Mouse (Mus musculus) T-cell, adult 2 months (primary cell): ENCODE results near the gene Mme.

Source experiments
- DNase-seq: peaks from one replicate; pipeline ENCODE4 v3.0.0; 2022; ENCODE audit warnings: low spot score

Mme gene

DNA sequence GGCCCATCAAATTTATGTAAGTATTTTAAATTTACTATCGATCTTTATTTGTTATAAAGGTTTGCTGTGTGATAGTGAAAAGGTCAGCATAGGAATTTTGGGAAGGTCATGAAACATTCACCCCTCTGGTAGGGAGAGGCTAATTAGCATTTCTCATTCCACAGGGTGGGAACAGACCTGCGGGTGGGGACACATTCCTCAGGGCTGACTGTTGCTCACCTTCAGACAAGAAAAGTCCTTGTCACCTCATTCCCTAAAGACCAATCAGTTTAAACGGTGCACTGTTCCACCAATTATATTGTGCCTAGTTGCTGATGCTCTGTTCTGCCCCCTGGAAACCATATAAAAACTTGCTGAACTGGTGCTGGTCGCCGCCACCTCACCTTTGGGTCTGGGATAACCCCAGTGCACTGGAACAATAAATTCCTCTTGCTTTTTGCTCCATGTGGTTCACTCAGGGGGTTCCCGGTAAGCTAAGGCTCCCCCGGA, at the start of gene Mme:
Gene Mme, plus strand, starts transcription at position 439 of the 489 bp plus-strand sequence.
- DNase-seq: no peak

DNA sequence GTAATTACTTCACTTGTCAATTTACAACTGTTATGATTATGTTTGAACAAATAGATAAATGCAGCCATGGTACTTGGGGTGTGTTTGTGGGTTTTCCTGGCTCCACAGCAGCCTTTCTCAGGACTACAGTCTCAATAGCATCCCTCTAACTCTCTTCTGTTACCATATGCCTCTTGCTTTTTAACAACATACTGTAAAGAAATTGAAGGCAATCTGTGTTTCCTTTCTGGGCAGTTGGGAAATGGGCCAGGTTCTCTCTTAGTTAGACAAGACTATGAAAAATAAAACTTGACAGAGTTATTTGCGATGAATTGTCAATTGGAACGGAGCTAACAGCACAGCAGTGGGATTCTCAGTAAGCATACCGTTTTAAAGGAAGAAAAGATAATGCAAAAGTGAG, 44.8 kb upstream of the Mme start:
- no peak for DNase-seq

DNA sequence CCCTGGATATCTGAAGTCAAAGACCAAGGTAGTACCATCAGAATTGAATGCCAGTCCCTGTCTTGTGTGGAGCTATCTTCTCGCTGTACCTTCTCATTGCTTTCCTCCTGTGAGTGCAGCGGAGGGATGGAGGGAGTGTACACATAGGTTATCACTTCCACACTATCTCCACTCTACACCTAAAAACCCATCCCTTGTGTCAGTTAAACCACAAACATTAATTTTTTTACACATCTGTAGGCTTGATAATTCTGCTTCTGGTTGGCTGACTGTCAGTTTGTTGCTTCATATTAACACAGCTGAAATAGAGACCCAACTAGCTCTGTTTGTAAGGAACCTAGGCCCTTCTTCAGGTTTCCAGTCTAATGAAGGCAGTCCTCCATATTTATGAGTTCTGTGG, 43.3 kb upstream of the Mme start:
- DNase-seq: no peak

DNA sequence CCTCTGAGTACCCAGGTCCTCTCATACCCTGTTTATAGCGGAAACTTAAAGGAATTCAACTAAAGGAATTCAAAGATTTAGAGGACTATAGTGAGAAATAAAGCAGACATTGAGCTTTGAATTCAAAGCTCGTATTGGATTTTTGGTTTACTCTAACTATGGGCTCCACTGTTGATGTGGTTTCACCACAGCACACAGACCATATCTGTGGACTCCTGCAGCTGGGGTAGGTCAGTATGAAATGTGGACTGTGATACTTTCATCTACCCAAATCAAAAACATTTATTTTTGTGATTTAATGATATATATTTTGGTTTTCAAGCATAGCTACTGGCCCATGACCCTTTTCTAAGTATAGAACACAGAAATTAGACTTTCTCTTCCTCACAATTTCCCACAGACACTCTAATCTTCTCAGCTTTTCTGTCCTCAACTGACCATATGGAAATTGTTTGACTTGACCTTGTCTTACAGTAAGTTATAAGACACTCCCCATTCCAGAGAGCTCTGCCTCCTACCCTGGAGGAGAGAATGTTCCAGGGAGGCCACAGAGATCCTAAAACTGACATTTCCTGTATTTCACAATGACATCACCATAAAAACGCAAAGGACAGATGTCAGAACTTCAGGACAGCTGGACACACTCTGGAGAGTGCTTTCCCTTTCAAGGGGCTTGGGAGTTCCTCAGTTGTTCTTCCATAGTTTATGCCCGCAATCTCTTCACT, 19.3 kb upstream of the Mme start:
- DNase-seq: no peak

DNA sequence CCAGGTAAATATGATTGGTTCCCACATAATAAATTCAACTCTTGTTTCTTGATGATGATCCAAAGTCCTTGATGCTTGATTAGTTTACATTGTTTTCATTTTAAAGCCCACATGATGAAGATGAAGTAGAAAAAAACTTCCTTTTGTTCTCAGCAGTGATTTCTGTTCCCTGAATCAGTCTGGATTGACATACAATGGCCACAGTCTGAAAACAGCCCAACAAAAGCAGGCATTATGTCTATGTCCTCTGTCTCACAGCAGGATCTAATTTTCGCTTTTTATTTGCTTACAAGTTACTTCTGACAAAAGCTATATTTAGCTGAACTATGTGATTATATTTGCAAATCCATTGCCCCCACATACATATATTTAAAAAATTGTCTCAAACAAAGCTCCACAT, 17.7 kb upstream of the Mme start:
- no peak for DNase-seq

DNA sequence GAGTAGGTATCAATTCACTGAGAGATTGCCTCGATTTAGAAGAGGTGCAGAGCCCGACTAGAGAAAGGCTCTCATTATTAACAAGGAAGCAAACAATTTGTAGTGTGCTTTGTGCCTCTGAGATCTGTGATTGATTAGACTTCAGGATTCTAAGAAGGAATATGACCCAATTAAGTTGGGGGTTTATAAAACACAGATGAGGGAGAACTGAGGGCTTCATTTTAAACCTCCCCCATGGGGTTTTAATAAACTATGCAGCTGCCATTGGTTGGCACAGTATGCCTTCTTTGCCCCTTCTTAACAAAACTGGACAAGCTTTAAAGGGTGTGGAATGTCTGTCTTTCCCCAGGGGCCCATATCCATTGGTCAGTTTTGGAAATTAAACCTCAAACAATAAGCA, 5.4 kb upstream of the Mme start:
- DNase-seq: no peak

DNA sequence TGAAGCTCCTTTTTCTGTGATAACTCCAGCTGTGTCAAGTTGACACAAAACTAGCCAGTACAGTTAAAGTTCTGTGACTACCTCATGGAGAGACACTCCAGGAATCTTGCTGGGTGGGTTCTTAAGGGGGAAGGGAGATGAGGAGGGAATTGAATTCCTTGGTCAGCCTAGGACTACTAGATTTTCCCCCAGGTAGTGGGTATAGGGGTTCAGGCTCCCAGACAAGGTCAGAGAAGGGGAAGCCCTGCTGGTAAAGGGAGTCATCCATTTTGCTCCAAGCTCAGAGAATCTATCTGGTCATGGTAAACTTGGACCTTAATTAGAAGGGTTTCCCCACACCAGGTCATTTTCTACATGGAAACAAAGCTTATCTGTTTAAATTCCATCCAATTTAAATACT, 2.4 kb downstream of the Mme start:
- DNase-seq: no peak

DNA sequence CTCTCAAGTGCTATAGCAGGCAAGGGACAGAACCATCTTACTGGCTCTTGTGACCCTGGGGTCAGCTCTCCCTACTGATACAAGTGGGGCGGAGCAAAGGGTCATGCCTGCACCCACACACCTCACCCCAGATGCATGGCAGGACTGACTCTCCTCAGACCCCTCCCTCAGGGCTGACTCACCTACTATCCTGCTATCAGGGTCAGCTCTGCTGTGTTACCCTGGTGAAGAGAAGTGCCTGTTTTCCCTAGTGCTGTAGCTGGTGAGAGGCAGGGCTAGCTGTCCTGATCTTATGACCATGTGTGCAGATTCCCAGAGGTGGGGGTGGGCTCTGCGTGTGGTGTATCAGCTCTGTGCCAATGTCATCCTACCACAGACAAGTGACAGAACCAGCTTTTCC, 30.8 kb downstream of the Mme start:
- no peak for DNase-seq

DNA sequence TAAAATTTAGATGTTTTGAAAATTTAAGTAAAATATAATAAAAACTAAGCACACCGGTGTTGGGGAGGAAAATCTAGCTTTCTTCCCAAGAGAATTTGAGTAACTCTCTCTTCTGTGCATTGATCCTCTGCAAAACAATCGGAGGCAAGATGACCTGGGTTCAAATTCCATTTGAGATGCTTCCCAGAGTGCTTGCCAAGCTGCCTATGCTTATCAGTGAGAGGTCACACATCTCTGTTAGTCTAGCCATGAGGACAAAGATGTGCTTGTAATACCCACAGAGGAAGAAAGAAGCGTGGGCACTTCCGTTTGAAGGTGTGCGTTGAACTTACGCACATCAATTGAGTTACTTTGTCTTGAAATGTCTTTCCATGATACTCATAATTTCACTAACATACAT, 53.0 kb downstream of the Mme start:
- no peak for DNase-seq

DNA sequence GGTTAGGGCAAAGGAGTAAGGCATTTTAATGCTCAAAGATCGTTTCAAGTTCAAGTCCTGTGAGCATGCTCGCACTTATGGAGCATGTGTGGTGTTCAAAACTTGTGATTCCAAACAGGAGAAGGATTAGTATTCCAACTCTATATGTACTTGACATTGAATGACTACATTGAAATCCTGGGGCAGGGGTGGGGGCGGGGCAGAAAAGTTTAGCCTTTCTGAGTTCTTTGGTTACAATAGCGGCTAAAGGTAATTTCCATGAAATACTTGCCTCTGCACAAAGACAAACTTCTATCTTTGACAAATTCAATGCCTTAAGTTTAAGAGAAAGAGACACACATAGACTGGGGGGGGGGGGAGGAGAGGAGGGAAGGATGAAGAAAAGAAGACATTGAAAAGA, 53.5 kb downstream of the Mme start:
- no peak for DNase-seq

DNA sequence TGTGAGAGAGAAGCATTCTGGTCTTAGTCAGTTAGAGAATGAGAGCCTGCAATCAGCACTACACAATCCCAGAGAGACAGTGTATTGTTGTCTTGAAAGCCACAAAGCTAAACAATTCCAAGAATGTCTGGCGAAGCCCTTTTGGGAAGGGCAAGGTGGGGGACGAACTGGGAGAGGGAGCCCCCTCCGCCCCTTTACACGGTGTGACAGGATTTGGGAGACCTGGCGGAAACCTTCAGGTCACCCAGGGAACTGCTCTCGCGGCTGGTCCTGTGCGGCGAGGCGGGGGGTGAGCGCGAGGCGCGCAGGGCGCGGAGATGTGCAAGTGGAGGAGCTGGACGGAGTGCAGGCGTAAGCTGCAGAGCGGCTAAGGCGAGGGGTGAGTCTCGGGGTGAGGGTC, 53.9 kb downstream of the Mme start:
- DNase-seq: no peak

DNA sequence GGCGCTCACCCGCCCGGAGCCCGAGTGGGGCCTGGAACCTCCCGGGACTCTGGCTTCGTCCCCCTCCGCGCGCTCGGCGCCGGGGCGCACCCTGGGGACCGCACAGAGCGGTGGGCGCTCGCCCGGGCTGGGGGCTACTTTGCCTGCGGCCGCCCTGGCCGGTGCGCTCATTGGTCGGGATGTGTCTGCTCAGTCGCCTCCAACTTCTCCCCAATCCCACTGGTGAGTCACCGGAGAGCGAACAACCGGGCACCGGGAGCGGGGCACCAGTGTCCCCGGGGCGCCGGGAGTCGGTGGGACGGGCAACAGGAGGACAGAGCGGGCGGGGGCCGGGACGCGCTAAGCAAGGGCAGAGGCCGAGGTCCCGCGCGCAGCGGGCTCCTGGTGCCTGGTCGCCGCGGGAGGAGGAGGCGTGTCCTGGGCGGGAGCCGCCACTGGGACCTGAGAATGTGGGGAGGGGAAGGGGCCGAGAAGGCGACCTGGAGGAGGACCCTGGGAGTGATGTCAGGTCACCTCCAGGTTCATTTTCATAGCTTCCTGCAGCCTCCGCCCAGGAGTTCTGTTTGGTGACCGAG, 54.4 kb downstream of the Mme start:
- no peak for DNase-seq

DNA sequence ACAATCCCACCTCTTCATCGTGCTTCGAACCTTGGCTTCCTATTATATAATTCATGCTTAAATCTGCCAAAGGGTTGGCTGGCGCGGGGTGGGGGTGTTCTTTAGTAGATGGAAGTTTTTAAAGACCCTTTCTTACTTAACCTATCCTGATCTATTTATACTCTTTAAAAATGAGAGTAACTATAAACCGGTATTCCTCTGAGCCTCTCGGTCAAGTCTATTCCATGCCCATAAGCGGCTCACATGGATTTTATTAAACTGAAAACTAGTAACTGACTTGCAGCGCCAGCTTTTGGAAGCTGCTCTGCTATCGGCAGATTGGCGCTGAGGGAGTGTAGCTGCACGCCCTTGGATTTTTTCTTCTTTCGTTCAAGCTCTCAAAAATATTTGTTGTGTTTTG, 55.1 kb downstream of the Mme start:
- DNase-seq: no peak

DNA sequence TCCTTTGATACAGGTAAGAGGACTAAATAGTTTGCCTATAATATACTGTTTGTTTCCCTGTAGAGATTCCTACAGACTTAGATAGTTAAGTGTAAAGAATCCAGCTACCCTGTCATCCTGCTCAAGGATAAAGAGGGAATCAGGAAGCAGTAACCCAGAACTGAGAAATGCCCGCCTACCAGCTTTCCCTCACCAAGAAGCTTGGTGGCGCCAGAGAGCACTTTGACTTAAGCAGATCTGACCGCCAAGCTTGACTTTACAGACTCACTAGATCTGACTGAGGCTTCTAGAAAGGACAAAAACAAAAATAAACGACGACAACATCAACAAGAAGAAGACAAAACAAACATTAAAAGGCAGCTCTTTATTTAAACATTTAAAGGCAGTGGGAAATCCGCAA, 56.5 kb downstream of the Mme start:
- DNase-seq: no peak

DNA sequence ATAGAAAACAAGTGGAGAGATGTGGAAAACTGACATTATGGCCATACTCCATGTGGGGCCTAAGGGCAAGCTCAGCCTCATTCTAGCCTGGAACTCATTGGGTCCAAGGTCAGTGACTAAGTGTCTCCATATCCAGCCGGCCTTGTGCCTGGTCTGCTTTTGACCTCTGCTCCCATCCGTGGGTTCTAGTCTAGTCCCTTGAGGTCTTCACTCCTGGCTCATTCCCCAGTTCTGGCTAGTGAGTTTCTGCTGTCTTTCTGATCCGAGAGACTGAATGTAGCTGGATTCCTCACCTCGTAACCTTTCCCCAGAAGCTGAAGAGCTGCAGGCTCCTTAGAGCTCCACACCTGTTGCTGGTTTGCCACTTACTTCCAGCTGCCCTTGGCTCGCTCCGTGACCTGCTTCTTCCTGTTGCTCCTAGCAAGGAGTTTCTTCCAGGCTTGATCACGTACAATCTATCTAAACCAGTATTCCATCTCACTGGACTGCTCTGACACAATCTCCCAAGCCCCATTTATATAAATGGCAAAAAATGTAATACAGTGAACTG, 73.9 kb downstream of the Mme start:
- DNase-seq: no peak

DNA sequence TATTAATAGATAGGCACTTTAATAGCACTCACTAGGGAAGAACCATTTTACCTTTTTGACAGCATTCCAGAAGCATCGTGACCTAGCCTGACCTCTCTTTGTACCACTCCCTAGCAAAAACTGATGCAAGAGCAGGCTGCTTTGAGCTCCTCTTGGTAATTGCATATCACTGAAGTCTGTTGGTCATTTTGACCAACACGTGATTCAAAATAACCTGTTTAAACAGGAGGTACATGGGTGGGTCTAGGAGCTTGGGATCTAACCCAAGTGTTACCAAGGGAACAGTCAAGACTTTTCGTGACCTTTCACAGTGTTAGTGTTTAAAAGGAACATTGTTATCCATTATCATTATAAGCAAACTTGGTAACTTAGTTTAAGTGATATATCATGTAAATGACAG, 76.2 kb downstream of the Mme start:
- DNase-seq: no peak

DNA sequence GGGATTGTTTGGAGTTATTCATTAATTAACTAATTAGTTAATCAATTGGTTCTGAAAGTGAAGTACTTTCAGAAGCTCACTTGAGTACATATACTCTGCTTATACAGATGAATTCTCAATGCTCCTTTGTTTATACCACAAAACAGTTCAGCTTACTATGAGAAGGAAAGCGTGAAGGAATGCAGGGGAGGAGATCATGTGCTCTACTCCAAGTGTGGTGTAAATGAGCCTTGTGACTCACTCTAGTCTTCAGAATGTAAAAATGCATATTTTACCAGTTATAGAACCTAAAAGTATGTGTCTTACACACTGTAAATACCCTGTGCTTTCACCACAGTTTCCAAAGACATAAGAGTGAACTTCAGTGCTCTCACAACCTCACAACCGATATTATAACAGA, 84.3 kb downstream of the Mme start:
- no peak for DNase-seq

DNA sequence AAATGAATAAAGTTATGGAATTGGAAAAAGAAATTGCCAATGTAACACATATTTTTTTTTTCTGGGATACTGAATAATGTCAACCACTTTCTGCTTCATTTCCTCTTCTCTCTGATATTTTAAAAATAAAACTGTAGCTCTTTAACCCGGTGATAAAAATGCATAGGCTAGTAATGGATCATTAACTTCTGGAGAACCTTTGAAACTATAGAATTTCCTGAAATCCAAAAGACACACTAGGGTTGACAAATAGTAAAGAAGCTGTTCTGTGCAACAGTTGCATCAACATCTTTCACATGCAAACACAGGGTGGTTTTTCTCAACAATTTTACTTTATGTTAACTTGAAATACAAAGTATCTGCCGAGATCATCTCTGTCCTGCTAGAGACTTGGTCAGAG, 98.8 kb downstream of the Mme start:
- DNase-seq: no peak

DNA sequence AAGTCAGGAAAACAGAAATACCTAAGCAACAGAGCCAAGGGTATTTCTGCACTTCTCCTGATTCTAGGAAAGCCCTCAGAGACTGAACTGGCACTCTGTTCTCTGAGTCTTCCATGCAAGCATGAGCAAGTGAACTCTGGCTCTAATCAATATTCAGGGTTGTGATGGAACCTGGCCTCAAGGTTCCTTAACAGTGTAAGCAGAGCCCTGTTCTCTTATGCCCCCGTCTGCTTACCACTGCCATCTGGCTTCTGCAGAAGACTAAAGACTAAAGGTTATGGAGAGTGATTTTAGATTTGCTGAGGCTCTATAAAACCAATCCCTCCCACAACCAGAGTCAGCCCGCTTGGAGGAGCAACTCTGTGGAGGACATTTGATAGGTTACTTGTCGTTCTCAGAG, 99.2 kb downstream of the Mme start:
- no peak for DNase-seq

DNA sequence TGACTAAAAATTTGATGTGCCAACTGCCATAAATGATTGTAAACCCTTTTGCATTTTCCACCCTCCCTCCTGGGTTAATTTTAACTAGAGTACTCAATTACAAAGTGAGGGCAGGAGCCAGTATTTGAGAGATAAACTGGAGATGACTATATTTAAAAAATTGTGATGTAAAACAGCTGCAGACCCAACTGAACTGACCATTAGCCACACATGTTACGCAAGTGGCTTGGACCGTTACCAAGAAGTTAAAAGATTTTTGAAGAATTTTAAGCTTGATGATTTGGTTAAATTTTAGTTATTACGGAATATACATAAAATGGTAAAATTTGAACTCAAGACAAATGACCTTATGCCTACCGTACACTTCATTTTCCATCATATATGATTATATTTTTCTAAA, 100.1 kb downstream of the Mme start:
- DNase-seq: no peak

DNA sequence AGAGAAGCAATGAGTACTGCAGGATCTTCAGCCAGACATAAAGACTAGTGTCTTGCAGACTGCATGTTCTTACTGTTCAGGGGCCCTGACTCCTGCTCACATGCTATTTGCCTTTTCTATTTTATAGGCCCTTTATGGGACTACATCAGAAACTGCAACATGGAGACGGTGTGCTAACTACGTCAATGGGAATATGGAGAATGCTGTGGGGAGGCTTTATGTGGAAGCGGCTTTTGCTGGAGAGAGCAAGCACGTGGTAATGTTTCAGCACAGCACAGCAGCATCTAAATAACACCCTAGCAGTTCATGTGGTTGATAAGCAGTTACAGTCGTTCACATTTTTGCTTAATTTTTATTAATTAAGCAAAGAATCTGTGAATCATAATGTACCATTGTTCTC, 103.7 kb downstream of the Mme start:
- DNase-seq: no peak

DNA sequence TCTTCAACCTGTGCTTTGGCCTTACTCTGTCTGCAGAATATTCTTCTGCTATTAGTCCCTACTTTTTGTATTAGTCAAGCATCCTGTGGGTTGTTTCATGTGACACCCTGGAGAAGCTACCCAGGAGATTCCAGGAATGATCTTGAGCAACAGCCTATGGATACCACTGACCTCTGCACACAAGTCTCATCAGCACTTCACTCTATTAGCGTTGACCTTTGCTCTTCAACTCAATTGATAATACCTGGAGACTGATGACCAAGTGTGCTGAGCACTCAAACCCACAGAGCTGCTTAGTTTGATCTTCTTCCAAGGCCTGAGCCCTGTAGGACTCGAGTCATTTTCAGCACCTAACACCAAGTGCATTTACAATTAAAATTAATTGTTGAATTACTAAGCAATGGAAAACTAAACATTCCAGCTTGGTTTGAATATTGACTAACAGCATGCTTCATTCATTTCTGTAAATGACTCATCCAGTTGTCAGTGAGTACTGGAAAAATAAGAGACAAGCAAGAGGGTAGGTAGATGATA, 107.6 kb downstream of the Mme start:
- no peak for DNase-seq

DNA sequence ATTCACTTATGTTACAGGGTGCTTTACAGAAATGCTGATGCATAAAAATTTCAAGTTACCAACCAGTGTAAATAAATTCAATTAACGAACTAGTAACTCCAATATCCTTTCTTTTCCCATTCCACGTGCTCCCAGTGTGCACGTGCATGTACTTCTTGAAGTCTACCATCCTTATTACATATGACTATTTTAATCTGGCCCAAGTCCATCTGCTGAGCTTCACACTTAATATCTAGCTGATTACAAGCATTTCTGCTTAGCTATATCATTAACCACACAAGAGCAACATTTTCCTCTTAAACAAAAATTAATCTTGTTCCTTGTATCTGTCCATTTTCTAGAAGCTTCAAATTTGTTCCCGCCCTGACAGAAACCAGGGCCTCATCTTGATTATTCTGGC, 108.9 kb downstream of the Mme start:
- no peak for DNase-seq

DNA sequence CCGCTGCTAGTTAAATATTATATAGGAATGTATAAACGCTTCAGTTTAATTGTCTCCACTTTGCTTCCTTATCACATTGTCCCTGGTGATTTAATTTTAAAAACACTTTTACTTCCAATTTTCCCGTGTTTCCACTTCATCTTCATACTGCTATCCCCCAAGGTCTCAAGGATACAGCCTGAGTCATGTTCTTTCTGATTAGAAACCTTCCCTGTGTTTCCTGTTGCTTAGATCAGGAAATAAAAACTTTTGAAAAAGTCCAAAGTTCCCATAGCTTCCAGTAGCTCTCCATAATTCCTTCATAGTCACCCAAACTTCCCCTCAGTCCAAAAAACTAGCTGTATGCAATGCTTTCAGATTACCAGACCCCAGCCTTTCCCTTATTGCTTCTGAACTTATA, 109.4 kb downstream of the Mme start:
- DNase-seq: no peak
